Mouse (Mus musculus) ovary, adult 10 weeks (tissue): Measurements from ENCODE around the gene Tceal3. TPM values are rescaled to one million over a fixed set of nuclear protein-coding genes. Genes with fewer than 3 reads are reported as not detected.

Experiments used
- polyA plus RNA-seq: library from polyadenylated mRNA; stranded (reverse); fragments of 350-450 nt; fragmentation: Illumina TruSeq; extraction: RNeasy Lipid Tissue Mini Kit (QIAGEN cat#74804); gene quantifications from one replicate; pipeline ENCODE4 v1.2.3, GENCODE M21; 2014

Gene Tceal3
- 5.8 TPM for polyA plus RNA-seq

GRCm38 (mm10) chrX:136590199-136590896, at the start of gene Tceal3:
Gene Tceal3 (plus strand): TSS chrX:136590842.

GRCm38 (mm10) chrX:136543956-136544355, 46.7 kb upstream of the Tceal3 start, which contains the start of gene Kir3dl2:
Gene Kir3dl2 (minus strand): TSS chrX:136544056.

GRCm38 (mm10) chrX:136707446-136708167, 117.0 kb downstream of the Tceal3 start, which contains the start of gene Tceal1:
Gene Tceal1 (plus strand): TSS chrX:136707982.

Other genes starting within 250 kb of the Tceal3 start
- not detected for gene Kir3dl1, start 72.8 kb upstream of the Tceal3 start, polyA plus RNA-seq
- not detected for gene Kir3dl2, start 46.8 kb upstream of the Tceal3 start, polyA plus RNA-seq
- 39.4 TPM for gene Tceal1, start 117.1 kb downstream of the Tceal3 start, polyA plus RNA-seq
- 993 TPM for gene Morf4l2, start 152.8 kb downstream of the Tceal3 start, polyA plus RNA-seq
- gene Glra4, start 189.3 kb downstream of the Tceal3 start, polyA plus RNA-seq = not detected
- gene Plp1, start 231.8 kb downstream of the Tceal3 start, polyA plus RNA-seq = 29.3 TPM